Mouse (Mus musculus) heart, postnatal 0 days (tissue): Measurements from ENCODE around the gene Dynll2.

Experiments
- CTCF ChIP-seq: IDR thresholded peaks from 2 replicates; pipeline ENCODE4 v1.5.1; 2016; ENCODE audit warnings: antibody characterized with exemption, control low read depth, low read depth
- EP300 ChIP-seq: IDR thresholded peaks from 2 replicates; pipeline ENCODE4 v1.6.1; 2016; ENCODE audit warnings: antibody characterized with exemption, low read depth

DNA sequence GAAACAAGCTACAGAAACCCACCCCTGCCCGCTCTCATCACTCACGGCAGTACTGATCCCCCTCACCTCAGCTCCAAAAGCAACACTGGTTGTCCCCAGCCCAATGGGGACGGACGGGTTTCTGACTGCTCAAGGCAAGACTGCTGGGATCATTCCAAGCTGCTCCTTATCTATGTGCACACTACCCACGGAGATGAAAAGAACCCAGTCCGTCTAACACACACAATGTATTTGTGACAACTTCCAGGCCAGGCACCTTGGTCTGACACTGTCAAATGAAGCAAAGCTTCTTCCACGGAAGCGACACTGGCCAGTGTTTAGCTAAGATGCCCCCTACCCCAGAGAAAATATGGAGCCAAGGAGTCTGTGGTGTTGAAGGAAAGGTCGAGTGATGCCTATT, 1.7 kb downstream of the Dynll2 start:
- TF ChIP-seq CTCF = no peak
- TF ChIP-seq EP300 = no peak
